Mouse (Mus musculus) ovary, postnatal 14 days (tissue): ENCODE measurements at regions not wholly inside any gene's neighbourhood (a gene's known extent, or its start where the extent isn't known, plus 50 kb on each side); places are given as distances from the start of the nearest gene placed in this dataset.

Source experiments
- DNase-seq: peaks from one replicate; pipeline ENCODE4 v3.0.0; 2022; ENCODE audit warnings: low spot score

DNA sequence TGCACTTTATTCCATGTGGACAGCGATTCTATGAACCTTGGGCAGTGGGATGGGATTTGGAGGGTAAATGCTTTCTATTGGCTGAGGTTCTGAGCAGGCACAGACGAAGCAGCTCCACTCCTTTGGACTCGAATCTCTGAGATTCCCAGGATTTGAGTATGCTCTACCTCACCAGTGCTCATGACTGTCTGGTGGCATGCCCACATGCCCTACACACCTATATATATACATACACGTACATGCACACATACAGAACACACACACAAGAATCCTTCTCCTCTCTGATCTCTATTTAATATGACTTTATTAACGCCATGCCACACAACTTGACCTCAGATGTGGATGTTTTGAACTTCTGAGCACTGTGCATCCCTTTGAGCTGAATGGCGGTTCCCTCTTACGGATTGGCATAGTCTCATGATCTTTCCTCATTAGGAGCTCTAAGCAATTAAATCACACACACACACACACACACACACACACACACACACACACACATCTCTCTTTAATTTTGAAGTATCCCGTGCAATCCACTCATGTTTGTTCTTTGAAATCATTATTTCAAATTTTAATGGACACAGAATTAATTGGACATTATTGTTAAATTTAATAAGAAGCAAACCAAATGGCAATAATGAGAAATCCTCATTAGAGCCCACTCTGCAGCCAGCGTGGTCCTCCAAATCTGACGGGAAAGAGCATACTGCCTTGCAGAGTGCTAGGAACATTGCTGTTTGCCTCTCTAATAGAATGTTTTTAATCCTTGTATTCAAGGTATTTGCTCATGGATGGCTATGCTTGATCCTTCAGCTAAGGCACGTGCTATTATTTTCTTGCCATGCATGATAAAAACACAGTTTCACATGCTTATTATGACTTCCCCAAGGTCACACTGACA, 205.1 kb upstream of the Kirrel3 start:
- DNase-seq: no peak

DNA sequence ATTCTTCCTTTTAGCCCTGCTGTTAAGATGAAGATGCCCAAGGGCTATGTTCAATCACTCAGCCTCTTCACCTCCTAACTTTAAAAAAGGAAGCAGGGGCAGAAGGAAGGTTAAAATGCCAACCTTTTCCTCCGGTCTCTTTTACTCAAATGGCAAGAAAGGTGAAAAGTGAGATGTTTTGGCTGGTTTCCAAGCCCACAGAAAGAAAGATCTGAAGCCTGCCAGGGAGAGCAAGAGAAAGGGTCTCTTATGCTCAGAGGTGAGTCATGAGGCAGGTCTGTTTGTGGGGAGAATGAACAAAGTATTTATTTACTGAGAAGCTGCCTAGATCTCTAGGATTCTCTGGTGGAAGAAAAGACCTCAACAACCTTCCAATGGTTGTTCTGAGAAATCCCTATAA, 162.1 kb upstream of the Kirrel3 start:
- no peak for DNase-seq

DNA sequence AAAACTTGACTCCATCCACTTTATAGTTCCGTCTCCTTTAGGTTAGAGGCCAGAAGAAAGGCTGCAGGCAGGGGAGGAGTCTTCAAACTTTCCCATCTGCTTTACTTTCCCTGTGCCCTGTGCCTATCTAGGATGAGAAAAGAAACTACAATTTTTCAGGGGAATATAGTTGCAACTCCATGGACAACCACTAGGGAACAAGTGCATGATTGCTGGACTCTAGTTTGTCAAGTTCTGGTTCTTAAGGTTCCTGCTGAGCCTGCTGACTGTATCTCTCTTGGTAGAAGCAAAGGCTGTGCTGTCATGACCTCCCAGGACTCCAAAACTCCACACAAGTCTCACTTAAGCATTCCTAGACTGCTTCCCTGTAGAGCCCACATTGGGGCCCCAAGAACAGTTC, 157.0 kb upstream of the Kirrel3 start:
- DNase-seq: no peak

DNA sequence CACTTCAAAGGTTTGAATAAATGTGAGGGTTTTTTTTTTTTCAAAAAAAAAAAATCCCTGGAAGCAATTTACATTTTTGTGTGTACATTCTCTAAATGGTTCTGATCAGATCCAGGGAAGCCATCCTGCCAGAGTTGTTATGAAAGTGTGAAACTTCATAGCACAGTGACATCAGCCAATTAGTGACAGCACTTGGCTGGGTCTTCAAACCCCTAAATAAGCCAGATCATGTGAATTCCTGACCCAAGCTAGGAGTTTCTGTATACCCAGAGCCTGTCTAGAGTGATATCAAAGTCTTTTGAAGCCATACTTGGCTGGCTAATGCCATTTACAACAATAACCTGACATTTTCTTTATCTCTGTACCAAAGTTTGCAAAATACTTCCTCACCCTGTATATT, 151.6 kb upstream of the Kirrel3 start:
- no peak for DNase-seq

DNA sequence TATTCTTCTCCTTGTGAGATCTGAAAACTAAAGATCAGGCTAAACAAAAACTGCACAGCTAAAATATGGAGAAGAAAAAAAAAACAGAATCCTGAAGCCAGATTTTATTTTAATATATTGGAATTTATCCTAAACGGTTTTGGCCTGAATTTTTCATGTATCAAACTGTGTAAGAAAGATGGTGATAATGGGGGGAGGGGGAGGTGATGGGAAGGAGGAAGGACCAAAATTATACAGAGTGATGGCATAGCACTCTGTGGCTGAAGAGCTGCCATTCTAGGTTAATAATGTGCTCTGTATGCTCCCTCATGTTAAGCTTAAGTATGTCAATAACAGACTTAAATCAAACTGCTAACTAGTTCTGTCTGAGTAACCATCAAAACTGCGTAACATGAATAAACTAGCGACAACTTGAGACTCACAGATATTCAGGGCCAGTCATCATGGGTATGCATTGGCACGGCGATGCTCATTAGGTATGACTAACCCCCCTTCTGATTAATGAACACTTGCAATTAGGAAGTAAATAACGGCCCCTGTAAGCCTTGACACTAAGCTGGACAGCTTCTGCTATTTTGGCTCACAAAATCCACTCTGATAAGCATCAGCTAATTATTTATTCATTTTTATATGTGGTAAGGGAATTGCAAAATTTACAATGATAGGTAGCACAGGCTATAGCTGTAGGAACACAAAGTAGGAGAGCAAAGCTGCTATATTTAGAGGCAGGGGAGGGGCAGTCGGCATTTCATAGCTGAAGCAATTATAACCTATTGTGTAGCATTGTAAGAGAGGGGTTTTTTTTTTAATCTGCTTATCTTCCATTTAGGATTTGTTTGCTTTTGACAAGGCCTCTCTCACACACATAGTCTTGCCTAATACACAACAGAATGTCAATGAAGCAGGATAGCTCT, 150.9 kb upstream of the Kirrel3 start:
- no peak for DNase-seq

DNA sequence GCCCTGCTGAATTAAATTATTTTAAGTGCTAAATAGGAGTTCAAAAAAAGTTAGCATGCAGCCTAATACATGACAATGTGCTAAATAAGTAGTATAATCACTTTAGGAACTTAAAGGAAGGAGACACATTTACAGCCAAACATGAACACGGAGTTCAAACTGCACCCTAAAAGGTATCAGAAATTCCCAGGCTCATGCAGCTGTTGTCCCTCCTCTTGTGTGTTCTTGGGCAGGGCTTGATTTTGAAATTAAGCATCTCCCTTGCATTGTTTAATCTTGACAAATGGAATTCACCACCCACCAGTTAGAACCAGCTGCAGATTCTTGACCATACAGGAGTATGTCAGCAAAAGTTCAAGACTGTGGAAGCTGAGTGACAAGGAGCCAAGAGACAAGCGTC, 137.3 kb upstream of the Kirrel3 start:
- no peak for DNase-seq

DNA sequence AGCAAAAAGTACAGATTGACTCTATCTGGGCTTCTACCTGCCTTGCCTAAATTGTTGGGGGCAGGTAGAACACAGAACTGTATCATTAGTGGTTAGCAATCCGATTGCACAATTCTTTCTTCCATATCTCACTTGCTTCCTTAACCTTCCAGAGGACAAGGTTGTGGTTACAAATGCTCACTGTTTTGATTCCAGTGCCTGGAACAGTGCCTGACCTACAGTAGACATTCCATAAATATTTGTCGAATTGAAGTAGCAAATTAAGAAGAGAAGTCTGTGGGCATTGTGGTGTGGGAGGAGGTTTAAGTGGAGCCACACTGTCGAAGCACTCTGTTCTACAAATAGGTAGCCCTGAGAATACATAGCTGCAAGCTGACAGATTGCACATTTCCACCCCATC, 135.7 kb upstream of the Kirrel3 start:
- DNase-seq: no peak

DNA sequence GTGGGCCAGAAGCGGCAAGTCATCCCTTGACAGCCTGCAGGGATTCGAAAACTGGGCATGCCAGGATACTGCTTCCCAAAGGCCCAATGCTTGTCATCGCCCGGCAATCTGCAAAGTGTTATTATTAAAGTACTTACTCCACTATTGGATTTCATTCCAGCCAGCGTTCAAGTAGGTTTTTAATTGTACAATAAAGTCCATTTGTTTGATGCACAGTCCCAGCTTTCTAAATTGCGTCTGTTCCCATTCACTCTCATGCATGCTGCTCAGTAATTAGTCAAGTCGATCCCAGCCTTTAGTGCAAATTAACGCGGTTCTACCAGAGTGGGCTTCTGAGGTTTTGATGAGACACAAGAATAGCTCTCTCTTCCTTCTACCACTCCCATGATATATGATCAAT, 131.9 kb upstream of the Kirrel3 start:
- no peak for DNase-seq

DNA sequence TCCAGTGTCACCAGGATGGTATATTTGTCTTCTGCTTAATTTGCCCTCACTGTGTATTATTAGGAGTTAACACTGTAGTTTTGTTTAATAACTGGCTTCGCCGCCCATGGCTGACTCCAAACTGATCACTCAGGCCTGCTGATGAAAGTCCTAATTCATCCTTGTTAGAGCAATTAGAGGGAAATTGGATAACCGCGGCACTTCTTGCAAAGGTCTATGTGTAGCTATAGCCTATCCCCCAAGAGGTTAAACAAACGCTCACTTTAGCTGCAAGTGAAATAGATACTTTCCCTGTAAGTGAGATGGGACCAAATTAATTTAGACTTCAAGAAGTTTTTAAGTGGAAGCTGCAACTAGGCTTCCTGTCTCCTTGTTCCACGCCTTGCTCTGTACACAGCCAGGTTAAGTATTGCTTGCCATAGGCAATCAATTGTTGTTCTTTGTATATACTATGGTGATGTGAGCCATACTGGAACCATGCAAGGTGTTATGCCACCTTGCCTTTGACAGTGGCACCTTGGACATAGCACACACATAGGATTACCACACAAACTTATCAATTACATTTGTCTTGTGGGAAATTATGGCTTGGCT, 130.9 kb upstream of the Kirrel3 start:
- no peak for DNase-seq

DNA sequence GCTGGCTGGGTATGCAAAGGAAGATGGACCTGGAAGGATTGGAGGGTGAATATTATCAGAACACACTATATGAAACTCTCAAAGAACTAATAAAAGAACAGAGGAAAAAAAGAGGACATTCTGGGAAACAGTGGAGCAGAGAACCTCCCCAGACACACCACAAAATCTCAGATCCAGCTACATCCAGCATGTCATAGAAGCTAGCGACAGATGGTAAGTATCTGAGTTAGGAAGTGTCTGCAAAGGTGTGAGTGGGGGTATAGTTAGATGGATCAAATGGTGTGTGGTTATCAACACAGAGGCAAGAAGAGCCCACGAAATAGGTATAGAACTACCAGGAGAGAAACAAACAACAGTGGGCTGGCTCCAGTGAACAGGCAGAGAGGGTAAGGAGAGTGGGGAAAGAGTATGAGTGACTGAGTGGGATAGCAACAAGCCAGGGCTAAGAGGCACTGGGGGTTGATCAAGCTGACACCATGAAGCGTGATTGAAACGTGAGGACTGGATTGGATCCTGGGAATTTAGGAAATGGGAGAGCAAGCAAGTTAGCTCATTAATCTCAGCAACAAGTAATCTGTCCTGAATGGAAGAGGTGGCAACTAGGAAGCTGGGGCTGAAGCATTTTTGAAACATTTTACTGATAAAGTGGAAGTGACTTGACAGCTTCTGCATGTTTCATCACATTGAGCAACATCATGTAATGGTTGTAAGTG, 114.9 kb upstream of the Kirrel3 start:
- DNase-seq: no peak

DNA sequence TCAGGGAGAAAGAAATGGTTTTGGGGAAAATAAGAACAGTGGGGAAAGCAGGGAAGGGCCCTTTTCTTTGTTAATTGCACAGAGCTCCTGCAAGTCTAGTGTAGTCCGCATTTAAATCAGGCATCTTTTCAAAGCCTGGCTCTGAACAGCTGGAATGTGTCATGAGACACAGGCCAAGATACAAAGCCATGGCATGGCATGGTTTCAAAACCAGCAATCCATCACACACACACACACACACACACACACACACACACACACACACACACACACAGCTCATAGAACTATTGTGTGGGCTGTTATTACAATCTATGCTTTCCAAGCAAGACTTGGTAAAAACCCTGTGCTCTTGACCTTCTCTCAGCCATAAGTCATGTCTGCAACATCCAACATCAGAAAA, 110.5 kb upstream of the Kirrel3 start:
- no peak for DNase-seq

DNA sequence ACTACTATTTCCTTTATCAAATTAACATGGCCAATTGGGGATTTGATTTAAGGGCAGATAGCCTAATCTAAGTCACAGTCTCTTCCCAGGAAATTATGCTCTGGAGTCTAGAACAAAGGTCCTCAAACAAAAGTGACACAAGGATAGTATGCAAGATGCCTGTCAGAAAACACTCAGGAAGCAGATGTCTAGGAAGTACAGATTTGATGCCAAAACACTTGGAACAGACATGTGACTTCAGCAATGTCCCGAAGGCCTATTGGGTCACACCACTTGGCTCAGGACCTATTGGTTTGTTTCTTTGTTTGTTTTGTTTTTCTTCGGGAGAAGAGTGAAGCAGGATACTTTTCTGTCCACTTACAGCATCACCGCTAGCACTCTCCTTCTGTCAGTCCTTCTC, 105.7 kb upstream of the Kirrel3 start:
- no peak for DNase-seq

DNA sequence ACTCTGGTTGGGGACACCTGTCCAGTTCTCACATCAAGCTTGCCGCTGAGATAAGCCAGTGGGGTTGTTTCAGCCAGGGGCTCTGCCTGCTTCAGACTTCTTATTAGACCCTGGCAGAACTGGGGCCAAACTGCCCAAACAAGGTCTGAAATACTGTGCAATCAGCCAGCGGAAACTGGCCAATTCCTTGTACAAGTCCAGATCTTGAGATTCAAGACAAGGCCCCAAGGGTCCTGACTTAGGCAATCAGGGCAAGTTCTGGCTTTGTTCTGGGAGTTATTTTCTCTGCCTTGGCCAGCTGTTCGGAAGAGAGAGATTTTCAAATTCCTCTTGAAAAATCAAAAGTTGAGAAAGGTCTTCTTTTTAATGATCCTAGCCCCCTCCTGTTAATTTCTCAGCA, 104.1 kb upstream of the Kirrel3 start:
- no peak for DNase-seq

DNA sequence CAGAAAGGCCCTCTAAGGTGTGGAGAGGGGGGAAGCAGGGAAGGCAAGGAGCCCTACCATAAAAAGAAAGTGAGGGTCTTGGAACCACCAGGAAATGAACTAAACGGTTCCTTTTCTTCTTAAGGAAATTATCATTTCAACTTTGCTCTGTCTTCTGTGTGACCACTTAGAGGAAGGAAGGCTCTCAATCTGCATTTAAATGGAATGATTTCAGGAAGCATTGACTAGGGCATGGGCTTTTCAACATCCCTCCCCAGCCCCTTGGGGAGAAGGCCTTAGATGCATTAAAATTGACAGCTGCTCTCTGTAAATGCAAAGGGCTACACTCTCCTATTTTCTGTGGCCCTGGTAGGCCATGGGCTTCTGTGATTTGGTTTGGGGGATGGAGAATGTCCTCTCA, 103.5 kb upstream of the Kirrel3 start:
- DNase-seq: no peak

DNA sequence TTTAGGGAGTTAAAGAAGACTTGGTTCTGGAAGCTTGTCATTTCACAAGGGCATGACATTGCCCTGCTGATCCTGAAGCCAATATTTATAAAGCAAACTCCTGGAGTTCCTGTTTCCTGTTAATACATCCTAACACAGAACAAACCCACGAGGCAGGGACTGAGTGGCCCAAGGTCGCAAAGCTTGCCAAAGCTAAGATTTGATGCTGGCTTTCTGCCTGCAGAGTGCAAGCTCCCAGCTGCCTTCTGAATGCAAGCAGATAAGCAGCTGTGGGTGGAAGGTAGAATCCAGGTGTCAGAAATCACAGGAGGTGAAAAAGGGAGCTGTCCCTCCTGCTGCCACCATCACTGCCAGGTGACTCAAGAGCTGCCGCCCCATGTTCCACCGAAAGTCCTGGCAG, 99.6 kb upstream of the Kirrel3 start:
- DNase-seq: no peak

DNA sequence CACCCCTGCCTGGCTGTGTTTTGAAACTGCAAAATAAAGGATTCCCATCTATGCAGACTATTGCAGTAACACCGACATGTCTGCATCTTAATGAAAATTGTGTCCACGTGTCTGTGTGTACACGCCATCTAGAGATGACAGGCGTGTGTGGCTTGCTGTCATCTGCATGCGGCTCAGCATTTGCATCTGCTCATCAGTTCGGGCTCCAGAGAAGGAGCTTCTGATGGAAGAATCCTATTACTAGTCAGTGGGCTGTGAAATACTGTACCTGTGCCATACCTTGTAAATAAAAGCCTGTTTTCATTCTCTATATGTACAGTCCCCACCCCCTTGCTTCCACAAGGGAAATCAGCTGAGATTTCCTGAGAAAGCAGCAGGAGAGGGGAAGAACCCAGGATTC, 92.7 kb upstream of the Kirrel3 start:
- no peak for DNase-seq

DNA sequence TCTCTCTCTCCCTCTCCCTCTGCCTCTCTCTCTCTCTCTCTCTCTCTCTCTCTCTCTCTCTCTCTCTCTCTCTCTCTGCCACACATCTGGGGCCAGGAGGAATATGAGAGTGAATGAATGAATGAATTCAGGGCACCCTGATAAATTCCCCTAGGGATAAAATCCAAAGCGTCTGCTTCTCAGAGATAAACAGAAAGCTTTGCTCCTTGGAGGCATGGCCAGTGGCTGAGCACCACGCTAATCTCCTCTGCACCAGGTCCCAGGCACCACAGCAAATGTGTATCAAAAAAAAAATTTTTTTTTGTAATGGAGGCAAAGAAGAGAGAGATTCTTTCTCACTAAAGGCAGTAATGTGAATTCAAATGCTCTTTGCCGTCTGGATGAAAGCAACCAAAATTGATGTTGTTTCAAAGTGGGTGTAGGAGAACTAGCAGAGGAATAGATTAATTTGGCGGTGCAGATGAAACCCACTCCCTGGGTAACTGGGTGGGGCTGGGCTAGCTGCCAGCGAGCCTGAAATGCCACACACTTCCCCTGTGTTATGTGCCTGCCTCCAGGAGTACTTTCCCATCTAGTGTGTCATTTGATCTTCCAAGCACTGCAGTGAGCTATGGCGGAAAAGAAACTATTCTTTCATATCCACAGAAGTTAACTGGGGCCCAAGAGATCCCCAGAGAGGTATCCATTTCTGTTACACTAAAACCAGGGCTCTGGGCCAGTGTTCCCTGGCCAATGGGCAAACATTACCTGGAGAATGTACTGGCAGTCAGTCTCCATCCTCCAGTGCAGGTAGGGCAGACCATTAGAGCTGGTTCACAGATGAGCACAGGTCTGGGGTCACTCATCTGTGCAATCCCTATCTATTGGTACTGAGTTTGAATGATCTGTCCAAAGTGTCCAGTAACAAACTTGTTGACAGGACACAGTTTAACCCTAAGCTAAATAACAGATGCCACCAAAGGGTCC, 89.6 kb upstream of the Kirrel3 start:
- DNase-seq: no peak

DNA sequence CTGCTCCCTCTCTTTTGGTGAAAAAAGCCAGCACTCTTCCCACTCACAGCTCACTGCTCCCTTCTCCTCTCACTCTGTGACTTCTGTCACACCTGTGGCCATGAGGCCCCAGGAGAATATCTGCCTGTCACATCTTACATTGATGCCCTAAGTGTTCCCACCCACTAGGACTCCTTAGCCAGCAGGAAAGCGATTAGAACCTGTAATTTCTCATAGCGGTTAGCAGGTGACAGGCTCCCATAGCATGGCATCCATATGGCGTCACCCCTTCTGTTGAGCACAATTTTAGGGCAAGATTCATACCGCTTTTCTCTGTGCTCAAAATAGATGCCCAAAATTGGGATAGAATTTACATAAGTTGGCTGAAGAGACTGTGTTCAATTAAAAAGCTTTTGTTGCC, 74.0 kb upstream of the Kirrel3 start:
- DNase-seq: no peak

DNA sequence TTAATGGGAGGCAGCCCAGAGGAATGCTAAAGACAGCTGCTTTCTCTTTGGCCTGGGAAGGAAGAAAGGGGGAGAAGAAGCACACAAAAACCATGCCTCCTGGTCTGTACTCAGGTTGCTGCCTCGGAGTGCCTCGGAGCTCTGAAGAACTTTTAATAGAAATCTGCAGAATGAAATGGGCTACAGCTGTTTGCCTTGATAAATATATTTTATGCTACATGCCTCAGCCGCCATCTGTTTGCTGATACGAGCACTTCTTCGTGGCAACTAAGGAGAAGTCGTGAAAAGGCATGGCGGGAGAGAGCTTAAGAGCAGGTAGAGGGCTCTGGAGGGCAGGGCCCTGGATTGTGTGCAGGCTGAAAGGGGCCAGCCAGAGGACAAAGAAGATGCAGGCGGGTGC, 69.5 kb upstream of the Kirrel3 start:
- DNase-seq: no peak

DNA sequence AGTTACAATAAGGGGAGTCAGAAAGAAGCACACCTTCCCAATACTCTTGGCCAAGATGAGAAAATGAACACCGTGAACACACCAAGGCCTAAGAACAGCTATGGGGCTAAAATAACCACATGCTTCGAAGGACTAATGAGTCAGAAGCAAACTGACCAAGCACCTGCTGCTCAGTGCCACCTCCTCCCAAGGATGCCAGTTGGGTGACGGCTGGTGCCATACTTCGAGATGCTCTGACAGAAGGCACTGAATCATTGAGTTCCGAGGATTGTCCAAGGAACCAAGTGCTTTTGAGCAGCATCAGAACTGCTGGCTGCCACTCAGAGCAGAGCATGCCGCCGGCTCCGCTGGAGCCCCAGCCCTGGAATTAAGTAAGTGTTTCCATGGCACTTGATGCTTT, 67.6 kb upstream of the Kirrel3 start:
- DNase-seq: no peak

DNA sequence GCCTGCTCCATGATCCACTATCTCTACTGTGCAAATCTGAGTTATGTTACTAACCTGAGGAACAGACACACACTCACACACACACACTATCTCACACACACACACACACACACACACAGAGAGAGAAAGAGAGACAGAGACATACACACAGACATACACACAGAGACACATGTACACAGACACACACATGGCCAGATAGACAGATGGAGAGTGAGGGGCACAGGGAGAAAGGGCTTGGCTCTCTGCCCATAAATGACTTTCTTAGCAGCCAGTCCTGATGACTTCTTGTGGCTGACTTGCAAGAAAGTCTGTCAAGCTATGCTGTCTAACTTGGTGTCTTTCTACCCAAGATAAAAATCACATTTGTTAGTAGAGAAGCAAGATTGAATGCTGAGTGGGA, 63.7 kb upstream of the Kirrel3 start:
- no peak for DNase-seq
